Mouse (Mus musculus) lung, postnatal 14 days (tissue): ENCODE results near the gene Tnfrsf18.
A peak's percentile ranks its signal among the peaks of the same experiment; 100 is the strongest.

Experiments
- DNase-seq: peaks from one replicate; pipeline ENCODE4 v3.0.0; 2021

Tnfrsf18 gene

GRCm38 (mm10) chr4:156077499-156078301 lies 51.7 kb downstream of the Tnfrsf18 start:
- DNase-seq = peak; percentile 82
